Mouse (Mus musculus): ENCODE measurements around the gene Ces5a.
"Not testable (repeated sequence)": the region's sequence is repeated elsewhere in the genome, so short reads cannot be mapped to it uniquely, and the experiment has no call there.

Gene Ces5a

DNA sequence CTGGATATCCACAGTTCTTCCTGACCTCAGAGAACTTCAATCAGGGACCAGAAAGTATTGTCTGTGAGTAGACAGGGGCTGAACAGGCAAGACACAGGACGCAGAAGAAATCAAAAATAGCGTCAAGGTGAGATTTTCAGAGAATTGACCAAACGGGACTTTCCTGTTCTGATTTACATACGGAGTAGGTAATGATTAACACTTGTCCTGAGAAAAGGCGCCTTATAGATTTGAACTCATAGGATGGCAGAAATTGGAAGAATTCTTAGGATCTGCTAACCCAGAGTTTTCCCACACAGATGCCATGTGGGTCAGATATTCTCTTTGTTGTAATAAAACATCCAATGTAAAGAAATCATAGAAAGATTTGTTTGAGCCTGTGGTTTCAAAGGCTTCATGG is at the start of gene Ces5a:
Ces5a (minus strand) TSS at position 101 of the 400 bp plus-strand sequence.
- DNase-seq, result no peak

DNA sequence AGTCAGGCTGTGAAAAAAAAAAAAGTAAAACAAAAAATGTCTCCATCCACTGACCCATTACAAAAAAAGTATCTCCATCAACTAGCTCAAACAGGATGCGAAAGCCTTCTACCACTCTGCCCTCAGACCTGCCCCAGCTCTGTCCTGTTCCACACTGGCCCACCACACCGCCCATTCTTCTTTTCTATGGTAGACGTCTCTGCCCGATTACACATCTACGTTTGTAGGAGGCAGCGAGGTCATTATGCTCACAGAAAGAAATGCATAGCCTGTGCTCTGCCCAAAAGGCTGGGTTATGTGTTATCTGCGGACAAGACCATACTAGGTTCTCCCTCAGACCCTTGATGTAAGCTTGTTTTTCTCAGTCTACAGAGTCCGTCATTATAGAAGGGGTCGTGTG is 37.2 kb upstream of the Ces5a start:
- DNase-seq, result no peak

DNA sequence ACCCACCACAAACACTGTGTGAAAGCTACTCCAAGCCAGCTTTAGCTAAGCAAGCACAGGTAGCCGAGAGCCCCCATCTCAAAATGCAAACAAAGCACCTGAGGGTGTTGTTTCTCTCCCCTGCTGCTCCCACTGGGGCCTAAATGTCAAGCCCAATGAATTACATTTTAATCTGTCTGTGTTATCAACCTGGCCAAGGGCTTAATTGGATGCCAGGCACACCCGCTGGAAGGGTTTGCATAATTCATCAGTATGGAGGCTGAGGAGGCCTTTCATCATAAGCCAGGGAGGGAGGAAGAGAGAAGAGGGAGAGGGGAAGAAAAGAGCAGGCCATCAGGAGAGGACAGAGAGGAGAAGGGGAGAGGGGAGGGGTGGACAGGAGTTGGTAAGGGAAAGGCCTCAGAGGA is 36.5 kb upstream of the Ces5a start:
- DNase-seq, result peak; percentile 50

DNA sequence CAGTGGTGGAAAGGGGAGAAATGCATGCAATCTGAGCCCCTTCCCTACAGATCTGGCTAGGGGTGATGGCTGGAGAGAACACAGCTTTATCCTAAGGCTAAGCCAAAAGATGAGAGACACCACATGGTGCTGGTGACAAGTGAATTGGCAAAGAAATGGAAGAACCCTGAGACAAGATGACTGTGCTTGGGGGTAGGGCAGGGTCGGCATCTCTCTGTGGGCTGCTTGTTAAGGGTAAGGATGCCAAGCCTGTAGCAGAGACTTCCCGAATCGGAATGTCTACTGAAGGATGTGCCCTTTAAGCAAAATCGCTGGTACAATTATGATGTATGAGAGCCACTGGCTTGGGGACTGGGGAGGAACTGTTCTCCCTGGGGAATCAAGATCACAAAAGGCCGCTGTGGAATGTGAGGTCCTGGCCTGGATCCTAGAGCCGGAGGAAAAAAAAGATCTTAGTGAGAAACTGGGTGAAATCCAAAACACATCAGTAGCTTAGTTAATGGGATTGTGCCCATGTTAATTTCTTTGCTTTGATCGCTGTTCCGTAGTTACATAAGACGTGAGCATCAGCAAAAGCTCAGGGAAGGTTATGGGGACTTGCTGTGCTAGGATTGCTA is 35.8 kb upstream of the Ces5a start:
- DNase-seq, result peak; percentile 67

DNA sequence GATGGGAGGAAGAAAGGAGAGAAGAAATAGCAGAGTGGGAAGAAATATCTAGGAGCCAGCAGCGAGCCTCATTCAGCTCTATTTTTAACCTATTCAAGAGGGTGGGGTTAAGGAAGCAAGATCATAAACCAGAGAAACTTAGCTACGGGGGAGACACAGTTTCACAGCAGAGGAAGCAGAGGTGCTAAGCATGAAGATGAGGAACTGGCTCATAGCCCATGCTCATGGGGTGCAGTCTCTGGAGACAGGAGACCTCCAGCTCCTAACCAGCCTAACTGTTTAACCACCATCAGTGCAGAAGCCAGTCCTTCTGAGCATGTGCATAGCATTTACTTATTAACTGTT is 34.5 kb upstream of the Ces5a start:
- peak; percentile 65 for DNase-seq

DNA sequence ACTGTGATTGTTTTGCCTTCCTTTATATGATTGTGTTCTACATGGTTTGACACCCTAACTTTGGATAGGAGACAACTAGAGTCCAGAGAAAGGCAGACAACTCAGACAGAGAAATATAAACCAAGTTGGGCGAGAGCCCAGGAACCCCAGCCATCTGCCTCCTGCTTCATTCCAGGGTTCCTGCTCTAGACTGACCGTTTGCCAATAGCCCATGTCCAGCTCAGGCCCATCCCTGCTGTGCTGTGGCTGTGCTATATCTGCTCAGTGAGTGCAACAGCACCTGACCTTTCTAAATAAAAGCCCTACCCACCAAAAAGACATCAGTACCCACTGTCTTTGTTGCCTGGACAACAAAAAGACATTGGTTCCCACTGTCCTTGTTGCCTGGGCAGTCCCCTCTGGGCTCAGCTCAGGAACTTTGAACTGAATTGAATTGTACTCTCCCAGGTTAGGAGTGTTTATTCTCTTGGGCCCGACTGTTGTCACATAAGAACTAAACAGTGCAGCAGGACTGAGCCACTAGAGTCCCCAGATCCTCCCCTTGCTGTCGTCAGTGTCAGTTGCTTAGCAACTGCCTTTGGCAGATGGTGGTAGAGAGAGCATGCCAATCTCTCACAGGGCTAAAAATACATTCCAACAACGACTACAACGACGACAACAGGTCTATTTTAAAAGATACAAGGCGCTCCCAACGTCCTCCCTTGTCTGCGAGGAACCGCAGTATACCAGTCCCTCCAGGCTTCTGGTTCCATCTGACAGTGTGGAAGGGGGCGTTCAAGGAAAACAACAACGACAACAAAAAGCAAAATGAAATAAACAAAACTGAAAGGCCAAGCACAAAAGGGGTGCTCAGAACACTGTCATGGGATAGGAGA is 33.9 kb upstream of the Ces5a start:
- DNase-seq, result peak; percentile 96

DNA sequence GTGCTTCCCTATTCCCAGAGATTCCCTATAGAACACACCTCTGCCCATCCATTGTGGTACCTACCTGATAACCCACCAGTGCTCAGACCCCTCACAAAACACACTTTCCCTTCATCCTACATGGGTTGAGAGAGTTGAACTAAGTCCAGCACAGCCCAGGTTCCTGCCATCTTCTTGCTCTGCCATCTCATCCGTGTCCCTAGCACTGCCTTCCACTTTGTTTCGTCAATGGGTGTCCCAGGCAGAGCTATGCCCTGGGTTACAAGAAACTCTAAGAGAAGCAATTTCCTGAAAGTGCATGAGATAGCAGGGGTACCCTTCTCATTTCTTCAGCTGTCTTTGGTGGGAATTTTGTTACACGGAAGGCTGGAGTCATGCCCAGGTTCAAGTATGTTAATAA is 33.0 kb upstream of the Ces5a start:
- DNase-seq, result peak; percentile 46

DNA sequence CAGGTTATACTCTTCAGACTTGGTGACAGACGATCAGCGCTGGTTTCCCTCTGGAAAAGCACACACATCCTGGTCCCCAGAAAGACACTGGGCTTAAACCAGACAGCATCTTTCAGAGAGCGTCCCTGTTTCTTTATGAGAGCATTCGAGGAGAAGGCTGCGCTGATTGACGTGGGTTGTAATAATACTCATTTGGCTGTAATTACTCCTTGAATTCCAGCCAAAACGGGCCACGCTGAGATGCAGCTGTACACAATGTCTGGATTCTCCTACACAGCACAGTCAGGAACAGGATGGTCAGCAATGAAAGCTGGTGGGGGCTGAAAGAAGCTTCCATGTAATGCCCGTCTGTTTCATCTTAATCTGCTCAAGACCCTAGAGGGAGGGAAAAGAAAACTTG is 31.5 kb upstream of the Ces5a start:
- peak; percentile 34 for DNase-seq

DNA sequence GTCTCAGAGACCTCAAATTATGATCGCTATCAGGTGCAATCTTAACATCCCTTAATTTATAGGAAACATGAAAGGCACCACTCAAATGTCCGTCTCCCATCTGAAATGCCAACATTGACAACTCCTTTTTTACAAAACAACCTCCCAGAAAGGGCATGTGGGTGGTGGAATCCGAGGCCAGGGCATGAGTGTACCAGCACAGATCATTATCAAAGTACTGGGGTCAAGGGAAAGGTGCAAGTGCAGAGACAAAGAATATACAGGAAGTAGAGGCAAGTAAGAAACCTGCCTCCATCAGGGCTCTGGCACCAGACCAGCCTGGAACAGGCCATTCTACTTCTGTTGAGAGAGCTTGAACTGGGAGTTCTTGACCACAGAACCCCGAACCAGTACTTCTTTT is 29.0 kb upstream of the Ces5a start:
- no peak for DNase-seq

DNA sequence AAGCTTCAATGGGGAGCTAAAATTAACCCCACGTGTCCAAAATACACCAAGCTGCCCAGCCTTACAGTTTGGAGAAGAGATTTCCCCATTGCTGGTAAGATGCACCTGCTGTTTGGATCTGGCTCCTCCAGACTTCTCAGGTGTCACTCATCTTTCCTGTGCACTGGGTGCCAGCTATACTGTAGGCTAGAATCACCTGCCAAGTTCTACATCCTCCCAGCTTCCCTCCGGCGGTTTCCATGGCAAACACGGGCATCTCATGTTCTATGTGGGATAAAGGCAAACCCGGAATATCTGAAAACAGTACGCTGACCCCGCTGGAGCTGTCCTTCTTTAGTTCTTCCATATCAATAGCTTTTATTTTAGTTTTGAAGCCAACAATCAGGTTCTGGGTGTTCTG is 27.9 kb upstream of the Ces5a start:
- peak; percentile 20 for DNase-seq

DNA sequence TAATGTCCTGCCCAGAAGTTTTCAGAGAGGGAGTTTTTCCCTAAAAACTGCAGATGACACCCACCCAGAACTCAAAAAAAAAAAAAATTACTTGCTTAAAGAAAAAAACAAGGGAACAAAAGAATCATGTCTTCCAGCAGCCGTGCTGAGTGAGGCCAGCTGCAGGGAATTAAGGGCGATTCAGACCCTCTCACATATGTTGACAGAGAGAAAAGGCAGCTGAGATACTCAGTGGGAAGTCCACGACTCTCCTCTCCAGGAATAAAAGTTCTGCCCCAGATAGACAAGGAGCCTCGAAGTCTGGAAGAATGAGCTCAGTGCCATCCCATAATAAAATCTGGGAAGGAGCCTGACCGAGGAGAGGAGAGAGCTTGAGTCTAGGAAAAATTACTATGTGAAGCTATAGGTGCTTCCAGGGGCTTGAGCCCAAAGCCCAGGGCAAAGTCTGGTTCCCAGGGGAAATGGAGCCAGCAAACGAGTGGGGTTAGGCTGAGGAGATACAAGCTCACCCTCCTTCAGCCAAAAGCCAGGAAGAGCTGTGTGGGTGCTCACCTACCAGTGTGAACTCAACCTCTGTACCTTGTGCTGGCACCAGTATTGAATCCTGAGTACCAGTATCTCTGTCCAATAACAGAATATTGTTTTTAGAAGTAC is 27.1 kb upstream of the Ces5a start:
- DNase-seq, result no peak

DNA sequence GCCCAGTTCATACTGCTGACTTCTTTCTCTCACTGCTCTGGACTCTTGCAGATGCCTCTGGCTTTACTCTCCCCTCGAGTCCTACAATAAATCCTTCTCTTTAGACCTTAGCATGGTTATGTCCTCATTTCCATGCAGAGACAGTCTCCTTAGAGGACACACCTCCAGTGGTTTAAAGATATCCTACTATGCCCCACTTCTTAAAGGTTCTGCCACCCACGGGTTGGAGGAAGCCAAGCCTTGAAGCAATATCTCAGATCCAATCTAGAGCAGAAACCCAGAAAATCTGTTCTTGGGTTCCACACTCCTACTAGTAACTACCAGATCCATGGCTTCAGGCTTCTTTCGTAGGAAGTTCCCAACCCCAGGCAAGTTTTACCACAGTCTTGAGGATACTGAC is 25.6 kb upstream of the Ces5a start:
- DNase-seq, result no peak

DNA sequence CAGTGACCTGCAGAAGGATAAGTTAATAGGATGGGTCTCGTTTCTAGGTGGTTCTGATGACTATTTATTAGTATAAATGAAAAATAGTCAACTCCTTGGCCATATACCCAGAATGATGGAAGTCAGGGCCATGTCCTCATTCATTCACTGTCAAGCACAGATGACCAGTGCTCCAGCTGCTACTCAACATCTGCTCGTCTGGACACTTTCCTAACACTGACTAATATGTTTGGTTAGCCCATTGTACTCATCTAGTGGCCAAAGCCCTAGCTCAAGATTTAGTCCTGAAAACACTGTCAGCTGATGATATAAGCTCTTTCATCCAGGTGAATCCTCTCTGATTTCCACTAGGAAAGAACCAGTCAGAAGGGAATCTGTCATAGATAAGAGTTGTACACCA is 24.1 kb upstream of the Ces5a start:
- DNase-seq, result no peak

DNA sequence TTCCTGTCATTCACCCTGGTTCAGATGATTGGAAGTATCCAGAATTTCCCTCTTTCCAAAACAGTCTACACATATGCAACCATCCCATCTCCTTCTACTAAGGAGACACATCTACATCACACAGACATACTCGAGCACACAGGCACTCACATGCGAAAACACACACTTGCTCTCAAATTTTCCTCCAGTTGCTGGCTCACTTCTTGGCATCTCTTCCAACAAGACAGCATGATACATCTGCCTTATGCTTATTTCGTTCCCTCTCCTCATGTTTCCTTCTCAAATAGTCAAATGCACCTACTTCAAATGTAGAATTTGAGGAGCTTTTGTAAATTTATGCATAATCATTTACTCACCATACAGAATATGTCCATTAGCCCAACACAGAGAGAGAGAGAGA is 33.0 kb downstream of the Ces5a start:
- no peak for DNase-seq

DNA sequence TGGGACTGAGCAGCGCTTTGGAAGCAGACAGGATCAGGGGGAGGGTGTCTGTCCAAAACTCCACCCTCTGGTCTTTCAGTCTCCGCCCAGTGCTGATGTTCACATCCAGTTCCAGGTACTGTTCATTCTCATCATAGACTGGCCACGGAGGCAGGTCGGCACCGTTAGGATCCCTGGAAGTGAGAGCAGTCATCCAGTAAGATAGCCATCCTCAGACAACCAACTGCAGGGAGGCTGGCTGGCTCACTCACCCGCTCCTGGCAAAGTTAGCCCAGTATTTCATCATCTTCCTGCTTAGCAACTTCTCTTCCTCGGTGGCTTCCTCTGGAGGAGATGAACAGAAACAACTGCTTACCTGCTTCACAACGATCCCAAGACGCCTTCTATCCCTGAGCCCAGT is 36.2 kb downstream of the Ces5a start:
- no peak for DNase-seq

DNA sequence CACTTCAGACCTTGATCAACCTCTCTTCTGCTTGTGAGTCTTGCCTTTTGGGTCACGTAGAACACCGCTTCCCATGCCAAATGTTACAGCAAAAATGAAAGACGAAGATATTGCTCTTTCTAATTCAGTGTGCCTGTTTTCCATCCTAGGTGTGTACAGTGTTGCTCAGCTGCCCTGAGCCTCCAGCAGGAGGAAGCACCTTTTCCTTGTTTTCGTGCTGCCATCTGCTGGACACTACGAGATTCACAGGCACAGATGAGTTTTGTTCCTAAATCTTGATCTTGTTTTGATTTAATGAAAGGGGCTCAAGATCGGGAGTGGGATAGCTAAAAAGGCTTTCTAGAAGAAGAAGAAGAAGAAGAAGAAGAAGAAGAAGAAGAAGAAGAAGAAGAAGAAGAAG is 40.3 kb downstream of the Ces5a start:
- DNase-seq, result peak; percentile 43

DNA sequence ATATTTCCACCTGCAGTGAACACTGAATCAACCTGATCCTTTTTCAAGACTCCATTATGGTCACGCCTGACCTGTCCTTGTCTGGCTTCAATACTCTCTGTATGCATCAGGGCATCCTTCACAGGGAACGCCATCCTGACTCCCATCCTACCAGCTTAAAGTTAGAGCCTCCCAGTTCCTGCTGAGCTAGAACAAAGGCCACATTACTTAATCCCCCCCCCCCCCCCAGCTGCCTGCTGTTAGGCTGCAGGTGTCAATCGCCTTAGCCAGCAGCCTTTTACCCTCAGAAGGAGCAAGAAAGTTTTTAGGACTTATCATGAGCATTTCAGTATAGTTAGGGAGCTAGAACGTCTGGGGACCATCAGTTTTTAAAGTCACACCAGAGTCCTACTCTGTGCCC is 46.9 kb downstream of the Ces5a start:
- DNase-seq, result no peak

DNA sequence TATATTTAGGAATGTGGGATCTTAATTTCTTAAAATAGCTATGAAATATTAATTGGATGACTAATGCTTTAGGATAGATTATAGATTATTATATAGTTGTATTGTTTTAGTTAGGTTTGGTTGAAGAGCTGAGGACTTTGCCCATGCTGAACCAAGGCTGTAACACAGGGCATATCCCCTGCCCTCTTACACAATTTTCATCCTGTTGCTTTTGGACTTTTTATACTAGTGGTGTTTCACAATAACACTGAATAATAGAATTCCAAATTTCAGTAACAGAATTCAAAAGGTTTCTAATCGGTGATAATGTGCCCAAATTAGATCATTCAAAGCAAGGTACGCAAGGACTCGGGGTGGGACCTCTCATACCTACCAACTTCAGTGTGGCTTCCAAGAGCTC is 57.4 kb downstream of the Ces5a start:
- no peak for DNase-seq

DNA sequence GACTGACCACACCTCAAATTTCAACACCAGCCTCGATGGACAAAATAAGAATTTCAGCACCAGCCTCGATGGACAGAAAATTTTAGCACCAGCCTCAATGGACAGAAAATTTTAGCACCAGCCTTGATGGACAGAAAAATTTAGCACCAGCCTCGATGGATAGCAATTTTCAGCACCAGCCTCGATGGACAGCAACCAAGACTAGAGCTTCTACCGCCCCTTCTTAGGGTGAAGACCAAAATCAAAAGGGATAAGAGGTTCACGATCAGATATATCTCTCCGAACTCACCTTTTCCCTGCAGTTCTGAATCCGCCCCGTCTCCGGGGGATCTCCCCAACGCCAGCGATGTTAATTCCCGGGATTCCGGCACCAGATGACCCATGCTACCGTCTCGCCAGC is 65.9 kb downstream of the Ces5a start:
- not testable (repeated sequence) for DNase-seq

DNA sequence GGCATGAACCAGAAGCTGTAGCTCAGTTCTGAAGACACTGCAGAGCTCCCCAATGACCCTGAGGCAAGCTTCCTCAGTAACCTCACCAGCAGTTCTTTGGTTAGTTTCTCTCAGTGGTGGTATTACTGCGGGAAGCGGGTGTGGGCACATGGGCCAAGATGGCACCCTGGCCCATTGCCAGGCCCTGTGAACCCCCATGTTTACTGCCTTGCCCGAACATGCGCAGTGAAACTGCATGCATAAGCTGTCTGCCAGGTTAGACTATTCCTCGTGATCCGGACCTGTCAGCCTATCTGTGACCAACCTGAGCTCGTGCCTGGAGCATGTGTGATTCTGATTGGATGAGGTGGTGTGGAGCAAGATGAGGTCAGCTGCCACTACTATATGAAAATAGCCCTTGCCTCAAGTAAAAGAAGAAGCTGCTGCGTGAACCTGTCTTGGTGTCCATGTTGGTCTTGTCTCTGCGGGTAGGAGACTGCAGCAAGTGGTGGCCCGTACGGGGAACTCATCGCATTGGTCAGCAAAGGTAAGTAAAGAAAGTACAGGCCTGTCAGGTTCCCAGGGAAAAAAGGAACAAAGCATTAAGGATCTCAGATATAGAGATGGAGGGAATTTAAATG is 81.3 kb downstream of the Ces5a start:
- no peak for DNase-seq
